Mouse (Mus musculus): ENCODE measurements around the gene Dhrs3. TPM values are rescaled to one million over a fixed set of nuclear protein-coding genes. Genes with fewer than 3 reads are reported as not detected.

The Dhrs3 gene
- polyA plus RNA-seq, 1 experiment from 2014 or later: 674 TPM

- Histone ChIP-seq H3K36me3 (ENCODE audit: inconsistent target) (no peaks in the 10 kb centered on the region), H3K79me2 (ENCODE audit: inconsistent target) (no peaks in the 10 kb centered on the region), H3K4me3 (ENCODE audit: inconsistent target) (no peak overlapping the region), H3K27ac (no peak overlapping the region)
- WGBS (ENCODE audit: missing documents): 91% methylated on average over 2 of the region's 2 CpGs
These were observed 65.1 kb downstream of the Dhrs3 start for GRCm38 (mm10) chr4:144957721-144958120.

- 79% methylated on average over 8 of the region's 8 CpGs for WGBS (ENCODE audit: missing documents)
- Histone ChIP-seq H3K27ac (no peak overlapping the region), H3K4me3 (ENCODE audit: inconsistent target) (no peak overlapping the region), H3K36me3 (ENCODE audit: inconsistent target) (no peaks in the 10 kb centered on the region), H3K79me2 (ENCODE audit: inconsistent target) (no peaks in the 10 kb centered on the region)
These were observed 67.7 kb downstream of the Dhrs3 start for GRCm38 (mm10) chr4:144960188-144960904.

GRCm38 (mm10) chr4:144961232-144961631 lies 68.6 kb downstream of the Dhrs3 start:
- H3K4me3 ChIP-seq (ENCODE audit: inconsistent target): no peak overlapping the region
- no peak overlapping the region for H3K27ac ChIP-seq
- H3K36me3 ChIP-seq (ENCODE audit: inconsistent target): no peaks in the 10 kb centered on the region
- H3K79me2 ChIP-seq (ENCODE audit: inconsistent target): no peaks in the 10 kb centered on the region
- 93% methylated on average over 4 of the region's 4 CpGs for WGBS (ENCODE audit: missing documents)

- H3K4me3 ChIP-seq (ENCODE audit: inconsistent target): no peak overlapping the region
- H3K79me2 ChIP-seq (ENCODE audit: inconsistent target): no peaks in the 10 kb centered on the region
- no peak overlapping the region for H3K27ac ChIP-seq
- WGBS (ENCODE audit: missing documents): 91% methylated on average over 3 of the region's 3 CpGs
- H3K36me3 ChIP-seq (ENCODE audit: inconsistent target): no peaks in the 10 kb centered on the region
These were observed 69.1 kb downstream of the Dhrs3 start for GRCm38 (mm10) chr4:144961696-144962095.

GRCm38 (mm10) chr4:144965255-144965654 lies 72.6 kb downstream of the Dhrs3 start:
- 92% methylated on average over 2 of the region's 2 CpGs for WGBS (ENCODE audit: missing documents)
- Histone ChIP-seq H3K4me3 (ENCODE audit: inconsistent target) (no peak overlapping the region), H3K27ac (no peak overlapping the region), H3K36me3 (ENCODE audit: inconsistent target) (no peaks in the 10 kb centered on the region), H3K79me2 (ENCODE audit: inconsistent target) (no peaks in the 10 kb centered on the region)

- H3K4me3 ChIP-seq (ENCODE audit: inconsistent target): no peak overlapping the region
- H3K79me2 ChIP-seq (ENCODE audit: inconsistent target): peaks cover 6% of the 10 kb centered on the region; the same call in 1 of the 2 replicates
- WGBS (ENCODE audit: missing documents): 93% methylated on average over 2 of the region's 3 CpGs
- no peaks in the 10 kb centered on the region for H3K36me3 ChIP-seq (ENCODE audit: inconsistent target)
- H3K27ac ChIP-seq: peak overlapping the region; percentile 100
These were observed 75.7 kb downstream of the Dhrs3 start for GRCm38 (mm10) chr4:144968371-144968770.

GRCm38 (mm10) chr4:144969030-144969429 lies 76.4 kb downstream of the Dhrs3 start:
- Histone ChIP-seq H3K79me2 (ENCODE audit: inconsistent target) (peaks cover 6% of the 10 kb centered on the region; the same call in 1 of the 2 replicates), H3K4me3 (ENCODE audit: inconsistent target) (no peak overlapping the region), H3K27ac (peak overlapping the region; percentile 100), H3K36me3 (ENCODE audit: inconsistent target) (no peaks in the 10 kb centered on the region)
- WGBS (ENCODE audit: missing documents): 44% methylated on average over 6 of the region's 6 CpGs

GRCm38 (mm10) chr4:144971048-144971447 lies 78.4 kb downstream of the Dhrs3 start:
- Histone ChIP-seq H3K4me3 (ENCODE audit: inconsistent target) (no peak overlapping the region), H3K79me2 (ENCODE audit: inconsistent target) (peaks cover 19% of the 10 kb centered on the region; the same call in 1 of the 2 replicates), H3K36me3 (ENCODE audit: inconsistent target) (no peaks in the 10 kb centered on the region), H3K27ac (peak overlapping the region; percentile 100)
- 0% methylated on average over 2 of the region's 2 CpGs for WGBS (ENCODE audit: missing documents)

GRCm38 (mm10) chr4:144972948-144973720 lies 80.5 kb downstream of the Dhrs3 start:
- Histone ChIP-seq H3K36me3 (ENCODE audit: inconsistent target) (no peaks in the 10 kb centered on the region), H3K79me2 (ENCODE audit: inconsistent target) (peaks cover 23% of the 10 kb centered on the region; the same call in 1 of the 2 replicates), H3K27ac (peak overlapping the region; percentile 100), H3K4me3 (ENCODE audit: inconsistent target) (no peak overlapping the region)
- WGBS (ENCODE audit: missing documents): 82% methylated on average over 5 of the region's 6 CpGs

GRCm38 (mm10) chr4:144974458-144974857 lies 81.8 kb downstream of the Dhrs3 start:
- Histone ChIP-seq H3K36me3 (ENCODE audit: inconsistent target) (no peaks in the 10 kb centered on the region), H3K79me2 (ENCODE audit: inconsistent target) (peaks cover 36% of the 10 kb centered on the region; the same call in 1 of the 2 replicates), H3K27ac (peak overlapping the region; percentile 100), H3K4me3 (ENCODE audit: inconsistent target) (no peak overlapping the region)
- 33% methylated on average over 3 of the region's 3 CpGs for WGBS (ENCODE audit: missing documents)

- Histone ChIP-seq H3K27ac (peak overlapping the region; percentile 100), H3K36me3 (ENCODE audit: inconsistent target) (no peaks in the 10 kb centered on the region), H3K79me2 (ENCODE audit: inconsistent target) (peaks cover 43% of the 10 kb centered on the region; the same call in 1 of the 2 replicates), H3K4me3 (ENCODE audit: inconsistent target) (no peak overlapping the region)
- WGBS (ENCODE audit: missing documents): 92% methylated on average over 2 of the region's 2 CpGs
These were observed 82.9 kb downstream of the Dhrs3 start for GRCm38 (mm10) chr4:144975505-144975904.

GRCm38 (mm10) chr4:144977057-144977456 lies 84.4 kb downstream of the Dhrs3 start:
- peaks cover 43% of the 10 kb centered on the region; the same call in 1 of the 2 replicates for H3K79me2 ChIP-seq (ENCODE audit: inconsistent target)
- WGBS (ENCODE audit: missing documents): 33% methylated on average over 1 of the region's 1 CpGs
- no peak overlapping the region for H3K4me3 ChIP-seq (ENCODE audit: inconsistent target)
- H3K27ac ChIP-seq: peak overlapping the region; percentile 100
- no peaks in the 10 kb centered on the region for H3K36me3 ChIP-seq (ENCODE audit: inconsistent target)
